Mouse (Mus musculus): ENCODE data around the gene A030005L19Rik. TPM values are rescaled to one million over a fixed set of nuclear protein-coding genes. Genes with fewer than 3 reads are reported as not detected.
"Not testable (repeated sequence)": the region's sequence is repeated elsewhere in the genome, so short reads cannot be mapped to it uniquely, and the experiment has no call there.

The A030005L19Rik gene
- 1 to 10 TPM in 1 of 2 experiments, not detected in 1; 1.4 TPM for polyA plus RNA-seq (2017; shearing (Covaris generic))

- ATAC-seq, result no peak
These were observed at the start of gene A030005L19Rik for GRCm38 (mm10) chr1:82913025-82913424. Gene A030005L19Rik, plus strand, starts transcription at chr1:82913325.

- ATAC-seq, result peak; percentile 68
These were observed 42.9 kb upstream of the A030005L19Rik start for GRCm38 (mm10) chr1:82870202-82870601.

GRCm38 (mm10) chr1:82879172-82879571 is 34.0 kb upstream of the A030005L19Rik start:
- ATAC-seq, result peak; percentile 77

GRCm38 (mm10) chr1:82880196-82880595 is 32.9 kb upstream of the A030005L19Rik start:
- ATAC-seq, result no peak

GRCm38 (mm10) chr1:82893269-82893668 is 19.9 kb upstream of the A030005L19Rik start:
- ATAC-seq, result no peak

GRCm38 (mm10) chr1:82900567-82900966 is 12.6 kb upstream of the A030005L19Rik start:
- peak; percentile 78 for ATAC-seq

GRCm38 (mm10) chr1:82901201-82901600 is 11.9 kb upstream of the A030005L19Rik start:
- no peak for ATAC-seq

GRCm38 (mm10) chr1:82905886-82906285 is 7.2 kb upstream of the A030005L19Rik start:
- no peak for ATAC-seq

- ATAC-seq, result not testable (repeated sequence)
These were observed 309 bp downstream of the A030005L19Rik start for GRCm38 (mm10) chr1:82913434-82913833.

- ATAC-seq, result no peak
These were observed 11.5 kb downstream of the A030005L19Rik start, which contains the start of gene A030014E15Rik for GRCm38 (mm10) chr1:82924650-82925049. Gene A030014E15Rik, plus strand, starts transcription at chr1:82924917.

- not testable (repeated sequence) for ATAC-seq
These were observed 17.4 kb downstream of the A030005L19Rik start for GRCm38 (mm10) chr1:82930558-82930957.

GRCm38 (mm10) chr1:82931326-82931725 is 18.2 kb downstream of the A030005L19Rik start, which contains the start of gene Gm6217:
Gene Gm6217, minus strand, starts transcription at chr1:82931399.
- ATAC-seq, result not testable (repeated sequence)

- no peak for ATAC-seq
These were observed 25.5 kb downstream of the A030005L19Rik start for GRCm38 (mm10) chr1:82938666-82939065.

GRCm38 (mm10) chr1:82942505-82942904 is 29.4 kb downstream of the A030005L19Rik start:
- ATAC-seq, result not testable (repeated sequence)

GRCm38 (mm10) chr1:82943295-82943694 is 30.2 kb downstream of the A030005L19Rik start, which contains the start of gene A030003K21Rik:
Gene A030003K21Rik, minus strand, starts transcription at chr1:82943388.
- ATAC-seq, result not testable (repeated sequence)

- ATAC-seq, result peak; percentile 60
These were observed 32.9 kb downstream of the A030005L19Rik start for GRCm38 (mm10) chr1:82946029-82946428.

GRCm38 (mm10) chr1:82948601-82949000 is 35.5 kb downstream of the A030005L19Rik start:
- ATAC-seq, result no peak

- ATAC-seq, result peak; percentile 49
These were observed 42.8 kb downstream of the A030005L19Rik start, which contains the start of gene Gm7544 for GRCm38 (mm10) chr1:82955913-82956312. Gene Gm7544, minus strand, starts transcription at chr1:82956013.

- ATAC-seq, result no peak
These were observed 46.8 kb downstream of the A030005L19Rik start, which contains the start of gene Gm47955 for GRCm38 (mm10) chr1:82959870-82960385. Gene Gm47955, plus strand, starts transcription at chr1:82960286.

Other genes starting within 250 kb of the A030005L19Rik start
- gene Mff, start 188.4 kb upstream of the A030005L19Rik start, polyA plus RNA-seq (2017; shearing (Covaris generic)), result 100 to 1,000 TPM in 1 of 2 experiments, 10 to 100 TPM in 1; 82.4 to 102 TPM
- 1 to 10 TPM in 1 of 2 experiments, under 1 TPM in 1; 0.43 to 1.4 TPM for gene Tm4sf20, start 144.9 kb upstream of the A030005L19Rik start, polyA plus RNA-seq (2017; shearing (Covaris generic))
- not detected for gene Gm47791, start 142.1 kb upstream of the A030005L19Rik start, polyA plus RNA-seq (2017; shearing (Covaris generic))
- 10 to 100 TPM; 18.8 to 32.8 TPM for gene Agfg1, start 73.8 kb upstream of the A030005L19Rik start, polyA plus RNA-seq (2017; shearing (Covaris generic))
- gene A030014E15Rik, start 11.6 kb downstream of the A030005L19Rik start, polyA plus RNA-seq (2017; shearing (Covaris generic)), result not detected
- gene Gm6217, start 18.1 kb downstream of the A030005L19Rik start, polyA plus RNA-seq (2017; shearing (Covaris generic)), result not detected
- gene A030003K21Rik, start 30.1 kb downstream of the A030005L19Rik start, polyA plus RNA-seq (2017; shearing (Covaris generic)), result not detected
- not detected for gene Gm7544, start 42.7 kb downstream of the A030005L19Rik start, polyA plus RNA-seq (2017; shearing (Covaris generic))
- gene Gm47955, start 47.0 kb downstream of the A030005L19Rik start, polyA plus RNA-seq (2017; shearing (Covaris generic)), result not detected
- gene Gm47959, start 87.2 kb downstream of the A030005L19Rik start, polyA plus RNA-seq (2017; shearing (Covaris generic)), result not detected
- gene Slc19a3, start 125.1 kb downstream of the A030005L19Rik start, polyA plus RNA-seq (2017; shearing (Covaris generic)), result not detected
- not detected for gene Krtap28-10, start 129.2 kb downstream of the A030005L19Rik start, polyA plus RNA-seq (2017; shearing (Covaris generic))
- not detected for gene Gm47969, start 131.6 kb downstream of the A030005L19Rik start, polyA plus RNA-seq (2017; shearing (Covaris generic))
- gene A030005K14Rik, start 146.1 kb downstream of the A030005L19Rik start, polyA plus RNA-seq (2017; shearing (Covaris generic)), result not detected
- not detected for gene Krtap28-13, start 147.6 kb downstream of the A030005L19Rik start, polyA plus RNA-seq (2017; shearing (Covaris generic))
- gene Ccl20, start 203.4 kb downstream of the A030005L19Rik start, polyA plus RNA-seq (2017; shearing (Covaris generic)), result 1 to 10 TPM; 2.7 to 3.7 TPM
- gene Daw1, start 246.4 kb downstream of the A030005L19Rik start, polyA plus RNA-seq (2017; shearing (Covaris generic)), result not detected